Mouse (Mus musculus) liver, postnatal 0 days (tissue): ENCODE measurements around the gene Tbkbp1. TPM values are rescaled to one million over a fixed set of nuclear protein-coding genes. Genes with fewer than 3 reads are reported as not detected.

Source experiments
- ATAC-seq: fragments of 200-750 bp; cut with Nextera tagmentation; 2 replicates; pipeline ENCODE4 v1.8.0; 2017; ENCODE audit warnings: mild to moderate bottlenecking, moderate library complexity
- DNase-seq: peaks from one replicate; pipeline ENCODE4 v3.0.0-alpha.2; 2016
- H3K27ac ChIP-seq: fragments of 300-500 bp; sonication (generic); 2 replicates; pipeline ENCODE4 v1.5.1; 2014; ENCODE audit warnings: antibody characterized with exemption, moderate library complexity, mild to moderate bottlenecking, low read depth
- H3K27me3 ChIP-seq: fragments of 300-500 bp; sonication (generic); 2 replicates; pipeline ENCODE4 v1.6.1; 2014; ENCODE audit warnings: low read length, control low read depth, mixed read lengths; ENCODE audit not compliant: insufficient read depth
- H3K36me3 ChIP-seq: fragments of 300-500 bp; sonication (generic); replicated peaks from 2 replicates; pipeline ENCODE4 v1.6.1; 2014; ENCODE audit warnings: mild to moderate bottlenecking, control low read depth, low read length, moderate library complexity, mixed read lengths; ENCODE audit not compliant: insufficient read depth
- H3K4me1 ChIP-seq: fragments of 300-500 bp; sonication (generic); 2 replicates; pipeline ENCODE4 v1.6.1; 2014; ENCODE audit warnings: antibody characterized with exemption, mild to moderate bottlenecking, control low read depth; ENCODE audit not compliant: insufficient read depth
- H3K4me2 ChIP-seq: fragments of 300-500 bp; sonication (generic); 2 replicates; pipeline ENCODE4 v1.6.1; 2014; ENCODE audit warnings: low read depth, mild to moderate bottlenecking, low read length, moderate library complexity, mixed read lengths
- H3K4me3 ChIP-seq: fragments of 300-500 bp; sonication (generic); 2 replicates; pipeline ENCODE4 v1.5.1; 2014; ENCODE audit warnings: low read depth, low read length
- H3K9ac ChIP-seq: fragments of 300-500 bp; sonication (generic); replicated peaks from 2 replicates; pipeline ENCODE4 v1.6.1; 2014; ENCODE audit warnings: mild to moderate bottlenecking, moderate library complexity
- H3K9me3 ChIP-seq: fragments of 300-500 bp; sonication (generic); 2 replicates; pipeline ENCODE4 v1.6.1; 2016; ENCODE audit warnings: mild to moderate bottlenecking, control low read depth, low read length, mixed read lengths
- CTCF ChIP-seq: sonication (generic); IDR thresholded peaks from 2 replicates; pipeline ENCODE4 v1.5.1; 2016; ENCODE audit warnings: antibody characterized with exemption, low read depth
- EP300 ChIP-seq: IDR thresholded peaks from 2 replicates; pipeline ENCODE4 v1.6.1; 2016; ENCODE audit warnings: antibody characterized with exemption, low read depth, mild to moderate bottlenecking
- whole genome bisulfite sequencing: fragments of 180-500 bp; shearing (Covaris S2); extraction: QIAGEN DNeasy Blood & Tissue Kit; methylation state at CpG from one replicate; pipeline ENCODE4 v1.1.7; 2014; ENCODE audit not compliant: insufficient replicate concordance; 5-methylcytosine and 5-hydroxymethylcytosine counted together
- polyA plus RNA-seq: library from polyadenylated mRNA; unstranded; fragments of >200 nt; fragmentation: Nextera tagmentation; extraction: Ambion mirVana; gene quantifications from 2 replicates; pipeline ENCODE4 v1.2.1, GENCODE M21; 2015

Tbkbp1 gene
- polyA plus RNA-seq, 1 experiment from 2014 or later: 1.6 TPM

- no peaks in the 10 kb centered on the region for H3K9me3 ChIP-seq
- WGBS: 4% methylated on average over 45 of the region's 74 CpGs
- H3K4me2 ChIP-seq: peak overlapping the region; percentile 88
- TF ChIP-seq CTCF (0 out of 2 replicates have a peak, but pooled peaks have one; percentile 13), EP300 (no peak; the same call in 1 of the 2 replicates)
- H3K36me3 ChIP-seq: peaks cover 35% of the 10 kb centered on the region
- DNase-seq (peak; percentile 98), ATAC-seq (peak; percentile 51)
- H3K27ac ChIP-seq: peak overlapping the region; percentile 95
- no peaks in the 10 kb centered on the region for H3K27me3 ChIP-seq
- H3K4me3 ChIP-seq: peak overlapping the region; percentile 99
- peak overlapping the region; percentile 90 for H3K9ac ChIP-seq
- H3K4me1 ChIP-seq: peaks cover 37% of the 10 kb centered on the region
Measured at GRCm38 (mm10) chr11:97186947-97187763, 35.9 kb upstream of the Tbkbp1 start.

GRCm38 (mm10) chr11:97185704-97186614, 34.7 kb upstream of the Tbkbp1 start:
- H3K9me3 ChIP-seq: no peaks in the 10 kb centered on the region
- TF ChIP-seq CTCF (no peak), EP300 (no peak)
- DNase-seq (no peak), ATAC-seq (no peak)
- H3K4me2 ChIP-seq: peak overlapping the region; percentile 88
- no peaks in the 10 kb centered on the region for H3K27me3 ChIP-seq
- H3K36me3 ChIP-seq: peaks cover 47% of the 10 kb centered on the region
- H3K4me3 ChIP-seq: peak overlapping the region; percentile 99
- peak overlapping the region; percentile 90 for H3K9ac ChIP-seq
- 42% methylated on average over 5 of the region's 5 CpGs for WGBS
- H3K27ac ChIP-seq: peak overlapping the region; percentile 95; the same call in 1 of the 2 replicates
- peaks cover 43% of the 10 kb centered on the region for H3K4me1 ChIP-seq

- Histone ChIP-seq H3K36me3 (peaks cover 57% of the 10 kb centered on the region), H3K4me1 (peaks cover 45% of the 10 kb centered on the region), H3K4me3 (no peak overlapping the region), H3K27ac (no peak overlapping the region), H3K9me3 (no peaks in the 10 kb centered on the region), H3K4me2 (no peak overlapping the region), H3K9ac (no peak overlapping the region), H3K27me3 (no peaks in the 10 kb centered on the region)
- 72% methylated on average over 5 of the region's 5 CpGs for WGBS
- ATAC-seq (no peak), DNase-seq (no peak)
- no peak for TF ChIP-seq EP300
- TF ChIP-seq CTCF: no peak
Measured at GRCm38 (mm10) chr11:97184875-97185274, 33.6 kb upstream of the Tbkbp1 start.

GRCm38 (mm10) chr11:97182446-97182845, 31.2 kb upstream of the Tbkbp1 start:
- 75% methylated on average over 3 of the region's 3 CpGs for WGBS
- Histone ChIP-seq H3K4me2 (no peak overlapping the region), H3K4me1 (peaks cover 34% of the 10 kb centered on the region), H3K27ac (peak overlapping the region; percentile 73), H3K9me3 (no peaks in the 10 kb centered on the region), H3K27me3 (no peaks in the 10 kb centered on the region), H3K4me3 (no peak overlapping the region), H3K36me3 (peaks cover 81% of the 10 kb centered on the region), H3K9ac (0 out of 2 replicates have a peak overlapping the region, but pooled peaks have one; percentile 9)
- peak; percentile 18 for ATAC-seq
- TF ChIP-seq EP300 (no peak), CTCF (no peak)
- DNase-seq: no peak

GRCm38 (mm10) chr11:97181061-97181460, 29.8 kb upstream of the Tbkbp1 start:
- Histone ChIP-seq H3K4me2 (no peak overlapping the region), H3K4me3 (no peak overlapping the region), H3K27ac (no peak overlapping the region), H3K4me1 (peaks cover 27% of the 10 kb centered on the region), H3K9me3 (no peaks in the 10 kb centered on the region), H3K9ac (no peak overlapping the region; the same call in 1 of the 2 replicates), H3K27me3 (no peaks in the 10 kb centered on the region), H3K36me3 (peaks cover 92% of the 10 kb centered on the region)
- no peak for ATAC-seq
- 63% methylated on average over 5 of the region's 5 CpGs for WGBS
- no peak for DNase-seq
- TF ChIP-seq EP300 (no peak), CTCF (no peak)

- H3K9me3 ChIP-seq: no peaks in the 10 kb centered on the region
- H3K27ac ChIP-seq: no peak overlapping the region
- no peak overlapping the region for H3K9ac ChIP-seq
- H3K4me1 ChIP-seq: peaks cover 12% of the 10 kb centered on the region; the same call in 1 of the 2 replicates
- H3K36me3 ChIP-seq: peaks cover 96% of the 10 kb centered on the region
- no peak for ATAC-seq
- no peak overlapping the region for H3K4me2 ChIP-seq
- H3K27me3 ChIP-seq: no peaks in the 10 kb centered on the region
- no peak for DNase-seq
- no peak overlapping the region for H3K4me3 ChIP-seq
- WGBS: 97% methylated on average over 2 of the region's 2 CpGs
- TF ChIP-seq EP300 (no peak), CTCF (no peak)
Measured at GRCm38 (mm10) chr11:97178198-97178597, 26.9 kb upstream of the Tbkbp1 start.
